Mouse (Mus musculus) limb, embryonic 11.5 days (tissue): ENCODE data around the gene Fam178b. TPM values are rescaled to one million over a fixed set of nuclear protein-coding genes. Genes with fewer than 3 reads are reported as not detected.

Source experiments
- ATAC-seq: fragments of 200-750 bp; cut with Nextera tagmentation; 2 replicates; pipeline ENCODE4 v1.8.0; 2017; ENCODE audit warnings: low read depth; ENCODE audit not compliant: insufficient number of reproducible peaks, low FRiP score, low TSS enrichment
- DNase-seq: peaks from one replicate; pipeline ENCODE4 v3.0.0-alpha.2; 2015; ENCODE audit warnings: low spot score
- H3K27ac ChIP-seq: fragments of 300-500 bp; sonication (generic); replicated peaks from 2 replicates; pipeline ENCODE4 v1.5.1; 2014; ENCODE audit warnings: low read depth, mild to moderate bottlenecking, low read length
- H3K27me3 ChIP-seq: fragments of 300-500 bp; sonication (generic); 2 replicates; pipeline ENCODE4 v1.6.1; 2014; ENCODE audit warnings: mild to moderate bottlenecking, low read length, mixed read lengths; ENCODE audit not compliant: control insufficient read depth, insufficient read depth
- H3K36me3 ChIP-seq: fragments of 300-500 bp; sonication (generic); 2 replicates; pipeline ENCODE4 v1.6.1; 2014; ENCODE audit warnings: mild to moderate bottlenecking, low read length, moderate library complexity, mixed read lengths; ENCODE audit not compliant: control insufficient read depth, insufficient read depth
- H3K4me1 ChIP-seq: fragments of 300-500 bp; sonication (generic); 2 replicates; pipeline ENCODE4 v1.6.1; 2014; ENCODE audit warnings: low read length, mixed read lengths; ENCODE audit not compliant: control insufficient read depth, insufficient read depth
- H3K4me2 ChIP-seq: fragments of 300-500 bp; sonication (generic); 2 replicates; pipeline ENCODE4 v1.6.1; 2014; ENCODE audit warnings: low read depth, mild to moderate bottlenecking, moderate library complexity; ENCODE audit not compliant: severe bottlenecking
- H3K4me3 ChIP-seq: fragments of 300-500 bp; sonication (generic); 2 replicates; pipeline ENCODE4 v1.5.1; 2014; ENCODE audit warnings: low read depth, low read length
- H3K9ac ChIP-seq: fragments of 300-500 bp; sonication (generic); 2 replicates; pipeline ENCODE4 v1.6.1; 2014; ENCODE audit warnings: mild to moderate bottlenecking, low read length
- H3K9me3 ChIP-seq: fragments of 300-500 bp; sonication (generic); 2 replicates; pipeline ENCODE4 v1.6.1; 2016; ENCODE audit warnings: low read length; ENCODE audit not compliant: control insufficient read depth
- WGBS: fragments of 180-500 bp; shearing (Covaris S2); extraction: QIAGEN DNeasy Blood & Tissue Kit; methylation state at CpG from one replicate; pipeline ENCODE4 v1.1.7; 2014; 5-methylcytosine and 5-hydroxymethylcytosine counted together
- polyA plus RNA-seq: library from polyadenylated mRNA; unstranded; fragments of >200 nt; fragmentation: Nextera tagmentation; extraction: Ambion mirVana; gene quantifications from 2 replicates; pipeline ENCODE4 v1.2.1, GENCODE M21; 2014

The Fam178b gene
- polyA plus RNA-seq, 1 experiment from 2014 or later, result 0.36 TPM

DNA sequence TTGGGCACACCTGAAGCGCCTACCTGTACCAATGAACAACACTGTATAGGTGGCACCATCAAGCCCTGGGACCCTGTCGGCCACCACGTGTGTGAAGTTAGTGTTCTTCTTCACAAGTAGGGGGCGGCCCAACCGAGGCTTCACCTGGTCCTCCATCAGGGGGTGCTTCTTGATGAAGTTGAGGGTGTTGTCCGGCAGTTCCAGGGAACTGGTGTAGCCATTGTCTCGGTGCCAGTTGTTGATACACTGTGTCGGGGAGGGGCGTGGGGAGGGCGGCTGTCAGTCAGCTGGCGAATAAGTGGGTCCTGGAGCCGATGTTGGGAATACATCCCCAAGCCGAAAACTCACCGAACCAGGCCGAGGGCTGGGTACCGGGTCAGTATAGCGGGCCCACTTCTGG, 131.1 kb downstream of the Fam178b start:
- Histone ChIP-seq H3K9ac (no peak overlapping the region), H3K27ac (no peak overlapping the region), H3K4me3 (no peak overlapping the region), H3K4me2 (no peak overlapping the region), H3K36me3 (peaks cover 36% of the 10 kb centered on the region), H3K27me3 (no peaks in the 10 kb centered on the region), H3K4me1 (peaks cover 42% of the 10 kb centered on the region), H3K9me3 (no peaks in the 10 kb centered on the region)
- WGBS, result 87% methylated on average over 17 of the region's 17 CpGs
- ATAC-seq (no peak), DNase-seq (no peak)

DNA sequence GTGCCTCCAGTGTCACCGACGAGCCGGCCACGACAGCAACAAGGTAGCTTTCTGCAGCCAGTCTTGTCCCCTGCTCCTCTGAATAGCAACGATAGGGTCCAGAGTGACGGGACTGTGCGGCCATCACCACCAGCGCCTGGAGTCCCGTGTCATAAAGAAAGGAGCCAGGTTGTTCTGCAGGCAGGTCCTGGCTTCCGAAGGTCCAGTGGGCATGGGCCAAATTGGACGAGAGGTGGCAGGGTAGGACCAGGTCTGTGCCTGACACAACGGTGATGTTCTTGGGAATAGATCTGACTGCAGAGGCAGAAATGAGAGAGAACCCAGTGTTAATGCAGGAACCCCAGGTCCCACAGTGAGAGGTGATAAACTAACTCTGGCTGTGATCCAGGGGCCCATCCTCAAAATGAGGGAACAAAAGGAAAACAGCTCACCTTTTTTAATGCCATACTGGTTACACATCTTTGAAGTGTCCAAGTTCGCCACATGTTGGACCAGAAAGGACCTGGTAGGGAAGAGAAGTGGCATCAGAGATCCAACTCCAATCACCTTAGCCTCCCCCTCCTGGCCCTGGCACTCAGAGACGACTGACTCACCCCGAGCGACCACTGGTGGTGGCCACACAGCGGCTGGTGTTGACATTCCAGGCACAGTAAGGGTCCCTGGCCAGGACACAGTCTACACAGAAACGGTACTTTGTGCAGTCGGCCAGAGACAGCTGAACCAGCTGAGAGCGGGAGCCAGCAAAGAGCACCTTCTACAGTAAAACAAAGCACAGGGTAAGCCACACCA, 132.7 kb downstream of the Fam178b start:
- H3K36me3 ChIP-seq, result peaks cover 36% of the 10 kb centered on the region
- DNase-seq (no peak), ATAC-seq (no peak)
- H3K27me3 ChIP-seq, result no peaks in the 10 kb centered on the region
- peaks cover 41% of the 10 kb centered on the region for H3K4me1 ChIP-seq
- no peak overlapping the region for H3K4me2 ChIP-seq
- H3K9me3 ChIP-seq, result no peaks in the 10 kb centered on the region
- WGBS, result 81% methylated on average over 20 of the region's 20 CpGs
- H3K27ac ChIP-seq, result no peak overlapping the region
- H3K9ac ChIP-seq, result no peak overlapping the region
- no peak overlapping the region for H3K4me3 ChIP-seq

DNA sequence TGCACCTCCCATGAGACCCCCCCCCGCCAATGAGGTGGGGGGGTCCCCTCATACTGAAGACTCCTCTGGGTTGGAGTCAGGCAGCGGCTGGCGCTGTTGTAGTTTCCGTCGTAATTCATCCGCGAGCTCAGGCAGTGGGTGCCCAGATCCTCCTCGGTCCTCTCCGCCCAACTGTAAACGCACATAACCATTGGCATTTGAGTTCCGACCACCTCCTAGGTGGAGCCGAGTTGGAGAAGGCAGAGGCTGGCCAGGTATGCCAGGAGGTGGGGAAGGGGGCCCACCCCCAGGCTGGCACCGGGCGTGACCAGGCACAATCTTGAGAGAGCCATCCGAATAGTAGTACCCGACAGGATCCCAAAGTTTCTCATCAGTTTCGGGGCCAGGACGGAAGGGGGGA, 133.5 kb downstream of the Fam178b start:
- H3K4me2 ChIP-seq, result 0 out of 2 replicates have a peak overlapping the region, but pooled peaks have one; percentile 7
- no peak for ATAC-seq
- DNase-seq, result no peak

DNA sequence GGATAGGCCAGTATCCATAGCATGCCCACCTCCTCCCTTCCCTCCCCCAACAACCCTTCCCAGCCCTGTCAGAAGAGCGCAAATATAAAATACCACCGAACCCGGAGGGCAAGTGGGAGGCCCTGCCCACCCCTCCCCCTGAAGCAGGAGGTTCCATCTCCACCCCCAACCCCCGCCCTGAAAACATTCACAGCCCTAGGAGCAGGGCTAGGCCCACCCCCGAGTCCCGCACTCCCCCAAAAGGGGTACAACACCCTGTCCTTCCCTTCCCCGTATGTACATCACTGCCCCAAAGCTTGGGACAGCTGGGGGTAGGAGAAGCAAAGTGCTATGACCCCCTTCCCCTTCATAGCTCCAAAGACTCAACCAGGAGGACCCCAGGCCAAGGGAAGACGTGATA, 134.2 kb downstream of the Fam178b start:
- Histone ChIP-seq H3K9me3 (no peaks in the 10 kb centered on the region), H3K36me3 (peaks cover 30% of the 10 kb centered on the region), H3K4me1 (peaks cover 28% of the 10 kb centered on the region), H3K27ac (no peak overlapping the region; the same call in 1 of the 2 replicates), H3K4me2 (0 out of 2 replicates have a peak overlapping the region, but pooled peaks have one; percentile 7), H3K27me3 (no peaks in the 10 kb centered on the region), H3K4me3 (no peak overlapping the region), H3K9ac (no peak overlapping the region)
- WGBS, result 50% methylated on average over 8 of the region's 8 CpGs
- no peak for DNase-seq
- no peak for ATAC-seq

More for the DNA sequence above, 133.5 kb downstream of the Fam178b start:
- H3K36me3 ChIP-seq, result peaks cover 33% of the 10 kb centered on the region
- H3K4me1 ChIP-seq, result peaks cover 34% of the 10 kb centered on the region
- H3K9me3 ChIP-seq, result no peaks in the 10 kb centered on the region
- 77% methylated on average over 18 of the region's 18 CpGs for WGBS
- no peak overlapping the region; the same call in 1 of the 2 replicates for H3K27ac ChIP-seq
- H3K9ac ChIP-seq, result no peak overlapping the region
- H3K4me3 ChIP-seq, result no peak overlapping the region
- H3K27me3 ChIP-seq, result no peaks in the 10 kb centered on the region

DNA sequence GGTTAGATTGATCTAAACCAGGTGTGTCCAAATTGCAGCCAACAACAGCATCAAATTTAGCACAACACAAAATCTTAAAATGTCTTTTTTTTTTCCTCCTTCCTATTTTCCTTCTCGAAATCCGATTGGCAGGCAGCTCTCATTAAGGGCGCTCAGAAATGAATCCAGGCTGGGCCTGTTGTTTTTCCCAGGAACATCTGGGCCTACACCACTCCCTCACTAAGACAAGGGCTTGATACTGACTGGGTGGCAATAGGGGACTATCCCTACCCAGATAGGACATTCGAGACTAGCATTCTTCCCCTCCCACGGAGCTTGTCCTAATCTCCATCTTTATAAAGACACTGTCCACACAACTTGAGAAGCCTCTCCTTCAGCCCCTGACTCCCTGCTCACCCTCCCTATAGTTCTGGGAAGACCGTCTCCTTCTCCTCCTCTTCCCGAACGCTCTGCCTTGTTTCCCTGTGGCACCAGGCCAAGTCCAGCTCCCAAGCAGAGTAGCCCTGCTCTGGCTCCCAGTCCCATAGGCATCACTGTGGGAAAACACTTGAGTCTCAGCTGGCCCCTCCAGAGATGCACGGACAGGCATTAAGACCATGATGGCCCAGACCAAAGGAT, 134.9 kb downstream of the Fam178b start:
- no peak for DNase-seq
- Histone ChIP-seq H3K27ac (peak overlapping the region; percentile 53), H3K36me3 (peaks cover 25% of the 10 kb centered on the region), H3K4me2 (no peak overlapping the region), H3K27me3 (no peaks in the 10 kb centered on the region), H3K4me3 (no peak overlapping the region), H3K9me3 (no peaks in the 10 kb centered on the region), H3K4me1 (peaks cover 28% of the 10 kb centered on the region), H3K9ac (no peak overlapping the region)
- 42% methylated on average over 9 of the region's 9 CpGs for WGBS
- no peak for ATAC-seq

DNA sequence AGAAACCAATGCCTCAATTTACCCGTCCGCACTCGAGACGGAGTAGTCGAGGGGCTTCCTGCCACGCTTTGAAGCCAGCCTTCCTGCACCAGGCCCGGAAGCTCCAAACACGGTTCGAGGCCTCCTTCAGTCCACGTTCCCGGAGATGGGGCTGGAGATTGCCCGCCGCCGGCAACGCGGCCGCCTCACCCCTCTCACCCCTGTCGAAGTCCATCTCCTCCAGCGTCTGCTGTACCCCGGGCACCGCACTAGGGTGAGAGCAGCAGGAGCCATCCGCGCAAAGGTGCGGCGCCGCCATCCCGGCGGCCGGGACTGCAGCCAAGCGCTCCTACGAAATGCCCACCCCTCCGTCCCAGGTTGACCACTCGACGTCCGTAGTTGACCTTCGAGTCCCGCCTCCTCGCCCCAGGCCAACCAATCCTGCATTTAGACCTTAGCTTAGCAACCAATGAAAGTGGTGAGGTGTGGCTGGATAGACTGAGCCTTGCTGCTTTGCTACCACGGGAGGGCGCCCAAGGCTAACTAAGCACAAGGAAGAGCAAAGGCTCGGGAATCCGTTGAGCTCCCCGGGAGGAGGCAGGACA, 136.0 kb downstream of the Fam178b start, which contains the start of gene Ankrd39:
TSS of gene Ankrd39 (minus strand) at position 558 of the 584 bp plus-strand sequence.
- under 1% methylated on average over 43 of the region's 43 CpGs for WGBS
- peaks cover 28% of the 10 kb centered on the region for H3K4me1 ChIP-seq
- peaks cover 17% of the 10 kb centered on the region; the same call in 1 of the 2 replicates for H3K36me3 ChIP-seq

DNA sequence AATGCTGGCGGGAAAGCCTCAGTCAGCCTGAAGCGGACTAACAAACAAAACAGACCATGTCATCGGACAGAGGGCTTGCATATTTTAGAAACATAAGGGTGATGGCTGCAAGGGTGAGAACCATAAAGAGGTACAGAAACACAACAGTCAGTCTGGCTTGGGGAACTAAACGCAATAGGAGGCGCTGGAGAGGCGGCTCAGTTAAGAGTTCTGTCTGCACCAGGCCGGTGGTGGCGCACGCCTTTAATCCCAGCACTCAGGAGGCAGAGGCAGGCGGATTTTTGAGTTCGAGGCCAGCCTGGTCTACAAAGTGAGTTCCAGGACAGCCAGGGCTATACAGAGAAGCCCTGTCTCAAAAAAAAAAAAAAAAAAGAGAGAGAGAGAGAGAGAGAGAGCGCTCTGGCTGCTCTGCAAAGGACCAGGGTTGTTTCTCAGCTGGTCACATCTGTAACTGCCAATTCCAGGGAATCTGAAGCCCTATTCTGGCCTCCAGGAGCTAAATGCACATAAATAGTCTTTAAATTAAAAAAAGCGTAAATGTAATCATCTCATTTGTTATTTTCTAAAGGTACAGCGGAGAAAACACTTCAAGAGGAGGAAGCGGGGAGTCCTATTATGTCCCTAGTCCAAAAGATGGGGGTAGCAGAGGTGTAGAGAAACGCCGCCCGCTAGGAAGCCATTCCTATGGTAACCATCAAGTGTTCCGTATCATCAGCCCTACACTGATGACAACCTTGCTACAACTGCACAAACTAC, 137.0 kb downstream of the Fam178b start:
- H3K4me1 ChIP-seq, result peaks cover 28% of the 10 kb centered on the region

More for the DNA sequence above, 136.0 kb downstream of the Fam178b start, which contains the start of gene Ankrd39:
- peak within 1 kb of the TSS; percentile 68 for H3K4me3 ChIP-seq
- no peaks in the 10 kb centered on the region for H3K9me3 ChIP-seq
- H3K27ac ChIP-seq, result peak within 1 kb of the TSS; percentile 56
- ATAC-seq (peak; percentile 93), DNase-seq (peak; percentile 97)
- peak within 1 kb of the TSS; percentile 69 for H3K4me2 ChIP-seq
- H3K27me3 ChIP-seq, result no peaks in the 10 kb centered on the region
- H3K9ac ChIP-seq, result peak within 1 kb of the TSS; percentile 78

DNA sequence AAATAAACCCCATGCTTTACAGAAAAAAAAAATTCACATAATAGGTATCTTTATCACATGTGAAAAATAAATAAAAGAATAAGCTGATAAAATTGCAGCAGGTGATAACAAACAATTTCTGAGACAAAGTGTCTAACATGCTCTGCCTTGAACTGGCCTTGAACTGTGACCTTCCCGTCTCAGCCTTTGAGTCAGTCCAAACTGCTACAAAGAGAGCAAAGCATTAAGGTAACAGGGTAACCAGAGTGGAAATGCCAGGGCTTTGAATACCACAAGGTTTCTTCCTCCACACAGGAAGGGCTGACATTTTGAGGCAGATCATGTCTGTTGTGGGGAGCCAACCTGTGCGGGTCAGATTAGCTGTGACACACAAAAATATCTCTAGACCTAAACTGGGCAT, 137.6 kb downstream of the Fam178b start:
- ATAC-seq, result no peak
- Histone ChIP-seq H3K27ac (no peak overlapping the region), H3K4me3 (no peak overlapping the region), H3K4me2 (no peak overlapping the region), H3K36me3 (peaks cover 17% of the 10 kb centered on the region; the same call in 1 of the 2 replicates), H3K9me3 (no peaks in the 10 kb centered on the region), H3K4me1 (peaks cover 28% of the 10 kb centered on the region), H3K9ac (no peak overlapping the region), H3K27me3 (no peaks in the 10 kb centered on the region)
- DNase-seq, result no peak
- 89% methylated on average over 2 of the region's 2 CpGs for WGBS

More for the DNA sequence above, 137.0 kb downstream of the Fam178b start:
- DNase-seq (no peak), ATAC-seq (no peak)
- 77% methylated on average over 19 of the region's 19 CpGs for WGBS
- Histone ChIP-seq H3K9me3 (no peaks in the 10 kb centered on the region), H3K27ac (no peak overlapping the region), H3K36me3 (peaks cover 20% of the 10 kb centered on the region; the same call in 1 of the 2 replicates), H3K27me3 (no peaks in the 10 kb centered on the region), H3K4me2 (peak overlapping the region; percentile 69), H3K9ac (peak overlapping the region; percentile 78; the same call in 1 of the 2 replicates), H3K4me3 (peak overlapping the region; percentile 68)
